Mouse (Mus musculus) G1E (cell line): ENCODE data around the gene Mknk2. TPM values are rescaled to one million over a fixed set of nuclear protein-coding genes. Genes with fewer than 3 reads are reported as not detected.

Source experiments
- ATAC-seq: 2 replicates; pipeline ENCODE4 v1.8.0; 2016; ENCODE audit warnings: mild to moderate bottlenecking; ENCODE audit not compliant: insufficient number of reproducible peaks, poor library complexity, low FRiP score, severe bottlenecking; ENCODE audit errors: extremely low read depth
- DNase-seq: peaks from one replicate; pipeline ENCODE4 v3.0.0; 2012; ENCODE audit warnings: low spot score
- H3K27me3 ChIP-seq: 2 replicates; pipeline ENCODE4 v1.6.1; 2012; ENCODE audit warnings: mild to moderate bottlenecking, low read length, inconsistent platforms; ENCODE audit not compliant: insufficient read depth
- H3K36me3 ChIP-seq: replicated peaks from 2 replicates; pipeline ENCODE3; 2012; ENCODE audit warnings: mild to moderate bottlenecking, inconsistent platforms
- H3K4me1 ChIP-seq: 2 replicates; pipeline ENCODE4 v1.6.1; 2012; ENCODE audit warnings: low read depth, low read length, inconsistent platforms, mixed read lengths; ENCODE audit not compliant: insufficient read depth
- H3K4me3 ChIP-seq: 2 replicates; pipeline ENCODE4 v1.5.1; 2012; ENCODE audit warnings: low read depth, mild to moderate bottlenecking, inconsistent platforms, low read length, moderate library complexity, mixed read lengths
- H3K9me3 ChIP-seq: replicated peaks from 2 replicates; pipeline ENCODE4 v1.6.1; 2012; ENCODE audit warnings: inconsistent platforms
- CTCF ChIP-seq: IDR thresholded peaks from 2 replicates; pipeline ENCODE4 v1.5.1; 2012; ENCODE audit warnings: low read depth, low read length, inconsistent platforms, mixed read lengths
- GATA1 ChIP-seq: IDR thresholded peaks from 2 replicates; pipeline ENCODE4 v1.6.1; 2012; ENCODE audit warnings: borderline replicate concordance, low read length, inconsistent platforms, mixed read lengths
- GATA2 ChIP-seq: IDR thresholded peaks from 2 replicates; pipeline ENCODE4 v1.6.1; 2012; ENCODE audit warnings: low read depth, low read length, inconsistent platforms, borderline replicate concordance
- POLR2AphosphoS5 ChIP-seq: IDR thresholded peaks from 2 replicates; pipeline ENCODE4 v1.6.1; 2012; ENCODE audit warnings: low read depth, low read length, inconsistent platforms; ENCODE audit not compliant: insufficient replicate concordance
- TAL1 ChIP-seq: conservative IDR thresholded peaks from 2 replicates; pipeline ENCODE4 v1.6.1; 2012; ENCODE audit warnings: low read depth, low read length, inconsistent platforms, mixed read lengths
- polyA plus RNA-seq: library from polyadenylated mRNA; stranded (reverse); fragments of >175 nt; gene quantifications from 2 replicates; pipeline ENCODE4 v1.2.3, GENCODE M21; 2012
- total RNA-seq, 2 experiments: library from RNA; stranded (forward) in 1 of 2; stranded (reverse) in 1 of 2; fragments of 200-1000 nt in 1 of 2; fragments of >200 nt in 1 of 2; fragmentation: Nextera tagmentation in 1 of 2; gene quantifications; 2 replicates each; pipeline ENCODE4 v1.2.3; 2014 to 2017

Gene Mknk2
- total and polyA plus RNA-seq, 3 experiments, result 70.4 to 455 (median 140) TPM

- Histone ChIP-seq H3K4me3 (no peak overlapping the region), H3K27me3 (no peaks in the 10 kb centered on the region; the same call in 1 of the 2 replicates), H3K36me3 (peaks cover 37% of the 10 kb centered on the region), H3K9me3 (no peaks in the 10 kb centered on the region), H3K4me1 (peaks cover 81% of the 10 kb centered on the region)
- ATAC-seq (no peak), DNase-seq (no peak)
- TF ChIP-seq CTCF, result no peak
- no peak for TF ChIP-seq TAL1
- no peak for TF ChIP-seq GATA1
- TF ChIP-seq POLR2AphosphoS5, result no peak
- no peak for TF ChIP-seq GATA2
These were observed 14.3 kb downstream of the Mknk2 start for GRCm38 (mm10) chr10:80663485-80664196.

- ATAC-seq (no peak), DNase-seq (no peak)
- Histone ChIP-seq H3K4me3 (no peak overlapping the region), H3K36me3 (peaks cover 12% of the 10 kb centered on the region), H3K27me3 (no peaks in the 10 kb centered on the region), H3K9me3 (no peaks in the 10 kb centered on the region), H3K4me1 (peaks cover 78% of the 10 kb centered on the region)
- no peak for TF ChIP-seq TAL1
- peak; percentile 64 for TF ChIP-seq CTCF
These were observed 16.8 kb downstream of the Mknk2 start for GRCm38 (mm10) chr10:80661149-80661548.

- no peak for TF ChIP-seq GATA1
- no peak for TF ChIP-seq TAL1
- TF ChIP-seq CTCF, result peak; percentile 34
- peaks cover 8% of the 10 kb centered on the region for H3K36me3 ChIP-seq
- peaks cover 76% of the 10 kb centered on the region for H3K4me1 ChIP-seq
- H3K4me3 ChIP-seq, result peak overlapping the region; percentile 33; the same call in 1 of the 2 replicates
- DNase-seq (no peak), ATAC-seq (no peak)
- H3K27me3 ChIP-seq, result no peaks in the 10 kb centered on the region
- no peaks in the 10 kb centered on the region for H3K9me3 ChIP-seq
These were observed 18.7 kb downstream of the Mknk2 start for GRCm38 (mm10) chr10:80659213-80659612.

- H3K27me3 ChIP-seq, result no peaks in the 10 kb centered on the region
- peak overlapping the region; percentile 50; the same call in 1 of the 2 replicates for H3K4me3 ChIP-seq
- DNase-seq (no peak), ATAC-seq (peak; percentile 42)
- H3K36me3 ChIP-seq, result peaks cover 9% of the 10 kb centered on the region
- TF ChIP-seq GATA1 (no peak), TAL1 (no peak), CTCF (no peak), GATA2 (no peak), POLR2AphosphoS5 (no peak)
- peaks cover 75% of the 10 kb centered on the region for H3K4me1 ChIP-seq
- H3K9me3 ChIP-seq, result no peaks in the 10 kb centered on the region
These were observed 19.1 kb downstream of the Mknk2 start for GRCm38 (mm10) chr10:80658841-80659202.

DNA sequence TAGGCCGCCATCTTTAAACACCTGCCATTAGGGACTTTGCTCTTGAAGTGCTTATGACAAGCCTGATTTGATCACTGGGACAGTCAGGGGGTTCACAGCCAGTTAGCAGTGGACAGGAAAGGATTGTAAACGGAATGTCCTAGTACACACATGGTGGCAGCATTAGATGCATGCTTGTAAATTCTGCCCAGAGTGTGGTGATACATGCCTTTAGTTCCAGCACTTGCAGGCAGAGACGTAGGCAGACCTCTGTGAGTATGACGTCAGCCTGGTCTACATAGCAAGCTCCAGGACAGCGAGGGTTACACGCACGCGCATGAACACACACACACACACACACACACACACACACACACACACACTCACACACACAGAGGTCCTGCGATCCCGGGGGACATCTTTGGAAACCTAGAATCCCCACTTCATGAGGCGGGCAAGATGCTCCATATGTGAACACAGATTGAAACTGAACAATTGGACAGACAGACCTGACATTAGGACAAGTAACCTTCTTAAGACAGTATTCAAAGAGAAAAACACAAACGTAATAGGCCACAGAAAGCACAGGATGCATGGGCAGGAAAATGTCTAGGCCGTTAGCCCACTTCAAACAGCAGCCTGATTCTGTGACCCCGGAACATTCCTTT is 19.6 kb downstream of the Mknk2 start:
- Histone ChIP-seq H3K9me3 (no peaks in the 10 kb centered on the region), H3K36me3 (peaks cover 12% of the 10 kb centered on the region), H3K4me3 (peak overlapping the region; percentile 50; the same call in 1 of the 2 replicates), H3K27me3 (no peaks in the 10 kb centered on the region), H3K4me1 (peaks cover 70% of the 10 kb centered on the region)
- DNase-seq, result no peak
- TF ChIP-seq GATA1 (no peak), GATA2 (no peak), POLR2AphosphoS5 (no peak), CTCF (no peak), TAL1 (no peak)
- no peak for ATAC-seq

GRCm38 (mm10) chr10:80656863-80657623 is 20.9 kb downstream of the Mknk2 start, which contains the start of gene Btbd2:
TSS of gene Btbd2 (minus strand) at chr10:80657071.
- DNase-seq, result no peak
- ATAC-seq, result no peak
- H3K4me3 ChIP-seq, result peak within 1 kb of the TSS; percentile 99
- H3K4me1 ChIP-seq, result peaks cover 65% of the 10 kb centered on the region
- TF ChIP-seq CTCF (no peak), GATA1 (no peak), TAL1 (no peak), POLR2AphosphoS5 (no peak), GATA2 (no peak)
- no peaks in the 10 kb centered on the region for H3K27me3 ChIP-seq
- no peaks in the 10 kb centered on the region for H3K9me3 ChIP-seq
- peaks cover 23% of the 10 kb centered on the region for H3K36me3 ChIP-seq
